Mouse (Mus musculus): ENCODE data around the gene Fmo5.

DNA sequence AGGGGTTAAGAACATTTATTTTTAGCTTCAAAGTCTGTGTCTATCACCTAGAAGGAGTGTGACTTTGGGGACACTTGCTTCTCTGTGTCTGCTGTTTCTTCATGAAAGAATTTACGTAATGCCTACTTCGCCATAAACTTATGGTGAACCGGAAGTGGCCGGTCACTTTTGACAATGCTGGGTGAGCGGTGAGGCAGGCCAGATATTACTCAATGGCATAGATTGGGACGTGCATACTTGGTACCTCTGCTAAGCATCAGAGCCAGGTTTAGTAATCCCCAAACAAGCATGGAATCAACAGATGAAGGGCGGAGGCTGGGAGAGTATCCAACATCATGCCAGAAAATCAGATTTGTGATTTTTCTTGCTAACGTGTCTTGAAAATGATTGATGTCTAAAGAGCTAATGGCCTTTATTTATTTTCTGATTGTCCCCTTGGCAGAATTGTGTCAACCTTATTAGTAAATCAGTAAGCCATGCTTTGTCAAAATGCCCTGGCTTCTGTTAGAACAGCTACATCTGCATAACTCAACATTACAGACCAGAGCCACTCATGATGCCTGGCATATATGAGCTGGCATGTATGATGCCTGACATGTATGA is 2.8 kb downstream of the Fmo5 start:
- TF ChIP-seq CTCF (IDR thresholded peaks at IDR 0.05; ENCODE audit: low read depth, low read length) (no peak), POLR2A (IDR thresholded peaks at IDR 0.05; ENCODE audit: borderline replicate concordance, low read depth, low read length) (no peak)
